Mouse (Mus musculus): ENCODE results near the gene Il6ra. TPM values are rescaled to one million over a fixed set of nuclear protein-coding genes. Genes with fewer than 3 reads are reported as not detected.

The Il6ra gene
- polyA plus RNA-seq, 1 experiment from 2014 or later, result 7.1 TPM

- Histone ChIP-seq H3K4me3 (ENCODE audit: low read depth, low read length) (no peak overlapping the region), H3K36me3 (ENCODE audit: control insufficient read depth, insufficient read depth) (peaks cover 5% of the 10 kb centered on the region), H3K27me3 (ENCODE audit: control insufficient read depth, insufficient read depth, low read depth, low read length) (no peaks in the 10 kb centered on the region), H3K27ac (ENCODE audit: low read length) (no peak overlapping the region), H3K4me1 (ENCODE audit: control insufficient read depth, low read depth, low read length) (no peaks in the 10 kb centered on the region), H3K4me2 (ENCODE audit: low read depth, low read length) (no peak overlapping the region), H3K9ac (ENCODE audit: low read depth, low read length) (no peak overlapping the region), H3K9me3 (replicated peaks; ENCODE audit: control insufficient read depth, low read length) (no peaks in the 10 kb centered on the region)
- no peak for ATAC-seq (ENCODE audit: low read depth)
- 60% methylated on average over 6 of the region's 6 CpGs for WGBS (ENCODE audit: insufficient replicate concordance)
Observed at GRCm38 (mm10) chr3:89948655-89949054, 35.7 kb upstream of the Il6ra start.

- no peak overlapping the region for H3K4me3 ChIP-seq (ENCODE audit: low read depth, low read length)
- no peaks in the 10 kb centered on the region for H3K4me1 ChIP-seq (ENCODE audit: control insufficient read depth, low read depth, low read length)
- no peak overlapping the region for H3K9ac ChIP-seq (ENCODE audit: low read depth, low read length)
- H3K27ac ChIP-seq (ENCODE audit: low read length), result no peak overlapping the region
- H3K4me2 ChIP-seq (ENCODE audit: low read depth, low read length), result no peak overlapping the region
- no peaks in the 10 kb centered on the region for H3K9me3 ChIP-seq (replicated peaks; ENCODE audit: control insufficient read depth, low read length)
- no peaks in the 10 kb centered on the region for H3K27me3 ChIP-seq (ENCODE audit: control insufficient read depth, insufficient read depth, low read depth, low read length)
- H3K36me3 ChIP-seq (ENCODE audit: control insufficient read depth, insufficient read depth), result peaks cover 6% of the 10 kb centered on the region
- WGBS (ENCODE audit: insufficient replicate concordance), result 80% methylated on average over 11 of the region's 11 CpGs
- ATAC-seq (ENCODE audit: low read depth), result no peak
Observed at GRCm38 (mm10) chr3:89948021-89948420, 35.0 kb upstream of the Il6ra start.

DNA sequence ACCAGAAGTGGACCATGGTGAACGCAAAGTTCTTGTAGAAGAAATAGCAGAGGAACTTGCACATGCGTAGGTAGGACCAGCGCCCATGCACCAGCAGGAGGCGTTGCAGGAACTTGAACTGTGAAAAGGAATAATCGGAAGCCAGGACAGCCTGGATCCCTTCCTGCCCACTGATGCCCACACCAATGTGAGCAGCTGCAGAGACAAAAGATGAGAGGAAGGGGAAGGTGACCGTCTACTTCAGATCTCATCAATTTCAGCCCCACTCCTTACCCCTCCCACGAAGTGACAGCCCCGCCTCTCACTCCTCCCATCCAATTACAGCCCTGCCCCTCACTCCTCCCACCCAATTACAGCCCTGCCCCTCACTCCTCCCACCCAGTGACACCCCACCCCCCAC, 32.0 kb upstream of the Il6ra start:
- WGBS (ENCODE audit: insufficient replicate concordance), result 72% methylated on average over 7 of the region's 8 CpGs
- Histone ChIP-seq H3K27ac (ENCODE audit: low read length) (no peak overlapping the region), H3K9me3 (replicated peaks; ENCODE audit: control insufficient read depth, low read length) (no peaks in the 10 kb centered on the region), H3K4me1 (ENCODE audit: control insufficient read depth, low read depth, low read length) (no peaks in the 10 kb centered on the region), H3K36me3 (ENCODE audit: control insufficient read depth, insufficient read depth) (peaks cover 6% of the 10 kb centered on the region), H3K27me3 (ENCODE audit: control insufficient read depth, insufficient read depth, low read depth, low read length) (no peaks in the 10 kb centered on the region), H3K4me2 (ENCODE audit: low read depth, low read length) (no peak overlapping the region), H3K9ac (ENCODE audit: low read depth, low read length) (no peak overlapping the region), H3K4me3 (ENCODE audit: low read depth, low read length) (no peak overlapping the region)
- ATAC-seq (ENCODE audit: low read depth), result no peak

- ATAC-seq (ENCODE audit: low read depth), result no peak
- WGBS (ENCODE audit: insufficient replicate concordance), result 71% methylated on average over 9 of the region's 9 CpGs
- H3K4me2 ChIP-seq (ENCODE audit: low read depth, low read length), result no peak overlapping the region
- no peaks in the 10 kb centered on the region for H3K4me1 ChIP-seq (ENCODE audit: control insufficient read depth, low read depth, low read length)
- no peaks in the 10 kb centered on the region for H3K9me3 ChIP-seq (replicated peaks; ENCODE audit: control insufficient read depth, low read length)
- H3K27me3 ChIP-seq (ENCODE audit: control insufficient read depth, insufficient read depth, low read depth, low read length), result no peaks in the 10 kb centered on the region
- no peak overlapping the region for H3K9ac ChIP-seq (ENCODE audit: low read depth, low read length)
- no peak overlapping the region for H3K4me3 ChIP-seq (ENCODE audit: low read depth, low read length)
- no peak overlapping the region for H3K27ac ChIP-seq (ENCODE audit: low read length)
- H3K36me3 ChIP-seq (ENCODE audit: control insufficient read depth, insufficient read depth), result peaks cover 5% of the 10 kb centered on the region
Observed at GRCm38 (mm10) chr3:89942894-89943293, 29.9 kb upstream of the Il6ra start.

DNA sequence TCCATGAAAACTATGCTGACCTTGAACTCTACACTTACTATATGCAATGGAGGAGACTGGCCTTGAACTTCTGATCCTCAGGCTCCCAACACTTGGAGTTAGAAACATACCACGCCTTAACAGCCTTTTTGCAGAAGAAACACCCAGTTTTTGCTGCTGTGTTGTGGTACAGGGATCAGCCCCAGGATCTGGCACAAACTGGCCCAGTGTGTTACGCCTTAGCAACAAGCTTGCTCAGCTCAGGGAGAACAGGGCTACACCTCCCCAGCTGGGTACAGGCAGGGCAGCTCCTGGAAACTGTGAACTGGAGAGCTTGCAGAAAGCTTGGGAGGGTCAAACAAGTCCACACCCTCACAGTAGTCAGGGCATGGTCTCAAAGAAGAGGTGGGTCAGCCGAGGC, 23.5 kb upstream of the Il6ra start:
- H3K9ac ChIP-seq (ENCODE audit: low read depth, low read length), result no peak overlapping the region
- no peak overlapping the region for H3K4me3 ChIP-seq (ENCODE audit: low read depth, low read length)
- H3K27me3 ChIP-seq (ENCODE audit: control insufficient read depth, insufficient read depth, low read depth, low read length), result no peaks in the 10 kb centered on the region
- WGBS (ENCODE audit: insufficient replicate concordance), result 75% methylated on average over 3 of the region's 3 CpGs
- no peaks in the 10 kb centered on the region for H3K36me3 ChIP-seq (ENCODE audit: control insufficient read depth, insufficient read depth)
- no peaks in the 10 kb centered on the region for H3K4me1 ChIP-seq (ENCODE audit: control insufficient read depth, low read depth, low read length)
- no peak overlapping the region for H3K27ac ChIP-seq (ENCODE audit: low read length)
- no peaks in the 10 kb centered on the region for H3K9me3 ChIP-seq (replicated peaks; ENCODE audit: control insufficient read depth, low read length)
- ATAC-seq (ENCODE audit: low read depth), result no peak
- H3K4me2 ChIP-seq (ENCODE audit: low read depth, low read length), result no peak overlapping the region

DNA sequence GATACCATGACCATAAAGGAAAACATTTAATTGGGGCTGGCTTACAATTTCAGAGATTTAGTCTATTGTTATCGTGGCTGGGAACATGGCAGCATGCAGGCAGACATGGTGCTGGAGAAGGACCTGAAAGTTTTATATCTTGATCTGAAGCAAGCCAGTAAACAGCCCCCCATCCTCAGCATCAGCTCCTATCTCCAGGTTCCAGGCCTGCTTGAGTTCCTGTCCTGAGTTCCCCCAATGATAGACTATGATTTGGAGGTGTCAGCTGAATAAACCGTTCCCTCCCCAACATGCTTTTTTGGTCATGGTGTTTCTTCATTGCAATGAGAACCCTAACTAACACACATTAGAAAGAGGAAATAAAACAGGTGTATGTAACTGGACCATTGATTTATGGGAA, 19.9 kb upstream of the Il6ra start:
- 55% methylated on average over 2 of the region's 2 CpGs for WGBS (ENCODE audit: insufficient replicate concordance)
- no peak for ATAC-seq (ENCODE audit: low read depth)
- no peaks in the 10 kb centered on the region for H3K4me1 ChIP-seq (ENCODE audit: control insufficient read depth, low read depth, low read length)
- H3K4me2 ChIP-seq (ENCODE audit: low read depth, low read length), result no peak overlapping the region
- no peak overlapping the region for H3K27ac ChIP-seq (ENCODE audit: low read length)
- H3K9me3 ChIP-seq (replicated peaks; ENCODE audit: control insufficient read depth, low read length), result no peaks in the 10 kb centered on the region
- no peaks in the 10 kb centered on the region for H3K27me3 ChIP-seq (ENCODE audit: control insufficient read depth, insufficient read depth, low read depth, low read length)
- no peaks in the 10 kb centered on the region for H3K36me3 ChIP-seq (ENCODE audit: control insufficient read depth, insufficient read depth)
- no peak overlapping the region for H3K9ac ChIP-seq (ENCODE audit: low read depth, low read length)
- no peak overlapping the region for H3K4me3 ChIP-seq (ENCODE audit: low read depth, low read length)

- no peak for ATAC-seq (ENCODE audit: low read depth)
- 60% methylated on average over 4 of the region's 4 CpGs for WGBS (ENCODE audit: insufficient replicate concordance)
- no peak overlapping the region for H3K4me3 ChIP-seq (ENCODE audit: low read depth, low read length)
- no peaks in the 10 kb centered on the region for H3K36me3 ChIP-seq (ENCODE audit: control insufficient read depth, insufficient read depth)
- H3K27ac ChIP-seq (ENCODE audit: low read length), result no peak overlapping the region
- no peaks in the 10 kb centered on the region for H3K27me3 ChIP-seq (ENCODE audit: control insufficient read depth, insufficient read depth, low read depth, low read length)
- no peaks in the 10 kb centered on the region for H3K4me1 ChIP-seq (ENCODE audit: control insufficient read depth, low read depth, low read length)
- H3K9ac ChIP-seq (ENCODE audit: low read depth, low read length), result no peak overlapping the region
- no peak overlapping the region for H3K4me2 ChIP-seq (ENCODE audit: low read depth, low read length)
- no peaks in the 10 kb centered on the region for H3K9me3 ChIP-seq (replicated peaks; ENCODE audit: control insufficient read depth, low read length)
Observed at GRCm38 (mm10) chr3:89928956-89929355, 16.0 kb upstream of the Il6ra start.

DNA sequence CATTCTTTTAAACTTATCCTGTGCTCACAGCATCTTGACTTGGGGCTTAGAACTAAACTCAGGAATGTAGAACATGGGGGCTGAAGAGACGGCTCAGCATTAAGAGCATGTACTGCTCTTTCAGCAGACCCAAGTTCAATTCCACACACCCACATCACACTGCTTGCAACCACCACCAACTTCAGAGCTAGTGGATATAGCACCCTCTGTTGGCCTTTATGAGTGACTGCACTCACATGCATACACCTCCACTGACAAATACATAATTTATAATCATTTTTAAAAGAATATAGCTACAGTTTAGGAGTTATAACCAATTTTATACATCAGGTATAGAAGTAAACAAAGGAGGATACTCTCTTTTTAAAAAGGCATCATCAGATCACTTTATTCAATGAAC, 13.4 kb upstream of the Il6ra start:
- no peaks in the 10 kb centered on the region for H3K27me3 ChIP-seq (ENCODE audit: control insufficient read depth, insufficient read depth, low read depth, low read length)
- no peak overlapping the region for H3K4me2 ChIP-seq (ENCODE audit: low read depth, low read length)
- no peaks in the 10 kb centered on the region for H3K4me1 ChIP-seq (ENCODE audit: control insufficient read depth, low read depth, low read length)
- 80% methylated on average over 1 of the region's 1 CpGs for WGBS (ENCODE audit: insufficient replicate concordance)
- H3K27ac ChIP-seq (ENCODE audit: low read length), result no peak overlapping the region
- H3K4me3 ChIP-seq (ENCODE audit: low read depth, low read length), result no peak overlapping the region
- H3K9ac ChIP-seq (ENCODE audit: low read depth, low read length), result no peak overlapping the region
- H3K9me3 ChIP-seq (replicated peaks; ENCODE audit: control insufficient read depth, low read length), result no peaks in the 10 kb centered on the region
- no peak for ATAC-seq (ENCODE audit: low read depth)
- H3K36me3 ChIP-seq (ENCODE audit: control insufficient read depth, insufficient read depth), result no peaks in the 10 kb centered on the region

DNA sequence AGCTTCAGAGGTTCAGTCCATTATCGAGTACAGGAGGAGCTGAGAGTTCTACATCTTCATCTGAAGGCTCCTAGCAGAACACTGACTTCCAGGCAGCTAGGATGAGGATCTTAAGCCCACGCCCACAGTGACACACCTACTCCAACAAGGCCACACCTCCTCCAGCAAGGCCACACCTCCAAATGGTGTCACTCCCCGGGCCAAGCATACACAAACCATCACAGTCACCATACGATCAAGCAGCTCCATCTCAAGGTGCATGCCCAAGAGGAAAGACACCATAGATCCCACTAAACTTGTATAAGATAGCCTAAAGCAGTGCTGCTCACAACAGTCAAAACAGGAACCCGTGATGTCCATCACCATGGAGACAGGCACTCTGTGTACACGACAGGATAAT, 7.7 kb upstream of the Il6ra start:
- no peak overlapping the region for H3K9ac ChIP-seq (ENCODE audit: low read depth, low read length)
- no peak for ATAC-seq (ENCODE audit: low read depth)
- H3K4me3 ChIP-seq (ENCODE audit: low read depth, low read length), result no peak overlapping the region
- no peak overlapping the region for H3K27ac ChIP-seq (ENCODE audit: low read length)
- no peaks in the 10 kb centered on the region for H3K36me3 ChIP-seq (ENCODE audit: control insufficient read depth, insufficient read depth)
- no peaks in the 10 kb centered on the region for H3K4me1 ChIP-seq (ENCODE audit: control insufficient read depth, low read depth, low read length)
- 41% methylated on average over 6 of the region's 6 CpGs for WGBS (ENCODE audit: insufficient replicate concordance)
- no peak overlapping the region for H3K4me2 ChIP-seq (ENCODE audit: low read depth, low read length)
- no peaks in the 10 kb centered on the region for H3K27me3 ChIP-seq (ENCODE audit: control insufficient read depth, insufficient read depth, low read depth, low read length)
- H3K9me3 ChIP-seq (replicated peaks; ENCODE audit: control insufficient read depth, low read length), result no peaks in the 10 kb centered on the region

DNA sequence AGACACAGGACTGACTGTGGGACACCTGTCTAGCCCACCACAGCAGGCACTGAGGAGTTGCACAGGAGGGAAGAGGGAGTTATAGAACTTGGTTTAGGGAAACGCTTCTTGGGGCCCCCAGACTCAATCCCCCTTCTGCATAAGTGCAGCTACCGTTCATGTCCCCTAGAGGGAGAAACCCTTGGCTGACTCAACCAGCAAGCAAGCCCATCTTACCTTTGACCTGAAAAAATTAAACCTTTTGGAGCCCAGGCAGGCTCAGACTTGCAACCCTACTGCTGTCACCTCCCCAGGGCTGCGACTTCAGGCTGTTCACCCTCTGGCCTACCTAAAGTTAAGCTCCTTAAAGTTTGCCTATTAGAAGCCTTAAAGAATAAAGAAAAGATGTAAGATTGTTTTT, 4.4 kb upstream of the Il6ra start:
- 46% methylated on average over 3 of the region's 3 CpGs for WGBS (ENCODE audit: insufficient replicate concordance)
- Histone ChIP-seq H3K4me3 (ENCODE audit: low read depth, low read length) (no peak overlapping the region), H3K27ac (ENCODE audit: low read length) (no peak overlapping the region), H3K4me2 (ENCODE audit: low read depth, low read length) (no peak overlapping the region), H3K36me3 (ENCODE audit: control insufficient read depth, insufficient read depth) (no peaks in the 10 kb centered on the region), H3K27me3 (ENCODE audit: control insufficient read depth, insufficient read depth, low read depth, low read length) (peaks cover 18% of the 10 kb centered on the region), H3K9me3 (replicated peaks; ENCODE audit: control insufficient read depth, low read length) (no peaks in the 10 kb centered on the region), H3K9ac (ENCODE audit: low read depth, low read length) (no peak overlapping the region), H3K4me1 (ENCODE audit: control insufficient read depth, low read depth, low read length) (no peaks in the 10 kb centered on the region; the same call in 1 of the 2 replicates)
- no peak for ATAC-seq (ENCODE audit: low read depth)
